Mouse (Mus musculus) heart, embryonic 14.5 days (tissue): ENCODE results near the gene Slc25a42. TPM values are rescaled to one million over a fixed set of nuclear protein-coding genes. Genes with fewer than 3 reads are reported as not detected.

Experiments used
- ATAC-seq: fragments of 200-750 bp; cut with Nextera tagmentation; 2 replicates; pipeline ENCODE4 v1.8.0; 2017; ENCODE audit warnings: low read depth, moderate TSS enrichment; ENCODE audit not compliant: insufficient number of reproducible peaks, insufficient read depth, low FRiP score
- H3K27ac ChIP-seq, 2 experiments: fragments of 200-500 bp in 1 of 2; fragments of 300-500 bp in 1 of 2; sonication (generic) in 1 of 2; replicated peaks in 1 of 2; 2 replicates each; pipeline ENCODE4 v1.5.1; 2012 to 2014; ENCODE audit warnings: low read depth in 2 of 2, low read length in 2 of 2, control low read depth in 1 of 2, mild to moderate bottlenecking in 1 of 2, mixed read lengths in 1 of 2; ENCODE audit not compliant: control insufficient read depth in 1 of 2, insufficient read depth in 1 of 2
- H3K27me3 ChIP-seq: fragments of 300-500 bp; sonication (generic); 2 replicates; pipeline ENCODE4 v1.6.1; 2014; ENCODE audit warnings: mild to moderate bottlenecking, low read length, control low read depth; ENCODE audit not compliant: control insufficient read depth, insufficient read depth
- H3K36me3 ChIP-seq: fragments of 300-500 bp; sonication (generic); 2 replicates; pipeline ENCODE4 v1.6.1; 2014; ENCODE audit warnings: mild to moderate bottlenecking, control low read depth, low read length, mixed read lengths; ENCODE audit not compliant: control insufficient read depth, insufficient read depth
- H3K4me1 ChIP-seq, 2 experiments: fragments of 200-500 bp in 1 of 2; fragments of 300-500 bp in 1 of 2; sonication (generic) in 1 of 2; 2 replicates each; pipeline ENCODE4 v1.6.1; 2012 to 2014; ENCODE audit warnings: low read length in 2 of 2, control low read depth in 1 of 2, mixed read lengths in 1 of 2; ENCODE audit not compliant: control insufficient read depth in 2 of 2, insufficient read depth in 2 of 2
- H3K4me2 ChIP-seq: fragments of 300-500 bp; sonication (generic); 2 replicates; pipeline ENCODE4 v1.6.1; 2014; ENCODE audit warnings: mild to moderate bottlenecking, low read length
- H3K4me3 ChIP-seq, 2 experiments: fragments of 200-500 bp in 1 of 2; fragments of 300-500 bp in 1 of 2; sonication (generic) in 1 of 2; 2 replicates each; pipeline ENCODE4 v1.5.1; 2012 to 2014; ENCODE audit warnings: low read length in 2 of 2, mild to moderate bottlenecking in 2 of 2, control low read depth in 1 of 2, low read depth in 1 of 2, moderate library complexity in 1 of 2; ENCODE audit not compliant: control insufficient read depth in 1 of 2, insufficient read depth in 1 of 2
- H3K9ac ChIP-seq: fragments of 300-500 bp; sonication (generic); 2 replicates; pipeline ENCODE4 v1.6.1; 2014; ENCODE audit warnings: mild to moderate bottlenecking, low read length
- H3K9me3 ChIP-seq: fragments of 300-500 bp; sonication (generic); 2 replicates; pipeline ENCODE4 v1.6.1; 2016; ENCODE audit warnings: low read length, control low read depth; ENCODE audit not compliant: control insufficient read depth
- WGBS: fragments of 180-500 bp; shearing (Covaris S2); extraction: QIAGEN DNeasy Blood & Tissue Kit; methylation state at CpG from one replicate; pipeline ENCODE4 v1.1.7; 2014; 5-methylcytosine and 5-hydroxymethylcytosine counted together
- polyA plus RNA-seq: library from polyadenylated mRNA; unstranded; fragments of >200 nt; fragmentation: Nextera tagmentation; extraction: Ambion mirVana; gene quantifications from 2 replicates; pipeline ENCODE4 v1.2.1, GENCODE M21; 2014

Slc25a42 gene
- polyA plus RNA-seq, 1 experiment from 2014 or later, result 7.1 TPM

GRCm38 (mm10) chr8:70240642-70241041 lies 28.5 kb upstream of the Slc25a42 start:
- Histone ChIP-seq H3K9ac (no peak overlapping the region), H3K4me1 (peaks cover 2 to 6% of the 10 kb centered on the region in 2 experiments; a peak in 3 of 4 replicates), H3K4me2 (no peak overlapping the region), H3K36me3 (peaks cover 91% of the 10 kb centered on the region), H3K4me3 (no peak overlapping the region), H3K27ac (no peak overlapping the region), H3K27me3 (no peaks in the 10 kb centered on the region), H3K9me3 (no peaks in the 10 kb centered on the region)
- WGBS, result 89% methylated on average over 5 of the region's 5 CpGs
- no peak for ATAC-seq

GRCm38 (mm10) chr8:70237842-70238241 lies 25.7 kb upstream of the Slc25a42 start:
- Histone ChIP-seq H3K36me3 (peaks cover 67% of the 10 kb centered on the region), H3K27me3 (no peaks in the 10 kb centered on the region), H3K9ac (no peak overlapping the region), H3K27ac (no peak overlapping the region), H3K4me2 (no peak overlapping the region), H3K4me1 (peaks cover 6 to 19% of the 10 kb centered on the region in 2 experiments), H3K9me3 (no peaks in the 10 kb centered on the region), H3K4me3 (no peak overlapping the region)
- 75% methylated on average over 2 of the region's 2 CpGs for WGBS
- no peak for ATAC-seq

GRCm38 (mm10) chr8:70234781-70235128 lies 22.6 kb upstream of the Slc25a42 start:
- ATAC-seq, result no peak
- Histone ChIP-seq H3K9ac (peak overlapping the region; percentile 88), H3K4me2 (peak overlapping the region; percentile 85), H3K9me3 (no peaks in the 10 kb centered on the region), H3K4me3 (peak overlapping the region; percentile 67 to 74), H3K4me1 (peaks cover 6 to 19% of the 10 kb centered on the region in 2 experiments), H3K27me3 (no peaks in the 10 kb centered on the region), H3K36me3 (peaks cover 51% of the 10 kb centered on the region), H3K27ac (peak overlapping the region; percentile 40 to 91)
- 1% methylated on average over 15 of the region's 15 CpGs for WGBS

- peak; percentile 95 for ATAC-seq
- under 1% methylated on average over 60 of the region's 67 CpGs for WGBS
- peaks cover 51% of the 10 kb centered on the region for H3K36me3 ChIP-seq
Observed at GRCm38 (mm10) chr8:70234080-70234780, 22.1 kb upstream of the Slc25a42 start, which contains the start of the genes Sugp2 and Armc6. Gene Sugp2 (plus strand): TSS chr8:70234226. Gene Armc6 (minus strand): TSS chr8:70234466.

GRCm38 (mm10) chr8:70233606-70234005 lies 21.5 kb upstream of the Slc25a42 start:
- ATAC-seq, result no peak
- WGBS, result 6% methylated on average over 13 of the region's 13 CpGs
- Histone ChIP-seq H3K4me3 (peak overlapping the region; percentile 67 to 74), H3K27ac (0 out of 4 replicates have a peak overlapping the region, but pooled peaks of 1 of the 2 experiments have one; percentile 91), H3K9me3 (no peaks in the 10 kb centered on the region), H3K36me3 (peaks cover 51% of the 10 kb centered on the region), H3K9ac (peak overlapping the region; percentile 88), H3K4me1 (peaks cover 6 to 19% of the 10 kb centered on the region in 2 experiments), H3K27me3 (no peaks in the 10 kb centered on the region), H3K4me2 (peak overlapping the region; percentile 96)

More at GRCm38 (mm10) chr8:70234080-70234780, 22.1 kb upstream of the Slc25a42 start, which contains the start of the genes Sugp2 and Armc6:
- peak within 1 kb of the TSS; percentile 67 to 74 for H3K4me3 ChIP-seq
- peak within 1 kb of the TSS; percentile 96 for H3K4me2 ChIP-seq
- H3K9ac ChIP-seq, result peak within 1 kb of the TSS; percentile 88
- H3K27ac ChIP-seq, result peak within 1 kb of the TSS; percentile 90 to 91
- H3K4me1 ChIP-seq, result peaks cover 6 to 19% of the 10 kb centered on the region in 2 experiments
- H3K27me3 ChIP-seq, result no peaks in the 10 kb centered on the region
- H3K9me3 ChIP-seq, result no peaks in the 10 kb centered on the region

- Histone ChIP-seq H3K4me3 (no peak overlapping the region), H3K36me3 (peaks cover 40% of the 10 kb centered on the region), H3K9ac (no peak overlapping the region), H3K9me3 (no peaks in the 10 kb centered on the region), H3K27ac (no peak overlapping the region), H3K4me2 (no peak overlapping the region), H3K27me3 (no peaks in the 10 kb centered on the region), H3K4me1 (peaks cover 4 to 15% of the 10 kb centered on the region in 2 experiments)
- ATAC-seq, result no peak
- 91% methylated on average over 9 of the region's 9 CpGs for WGBS
Observed at GRCm38 (mm10) chr8:70230837-70231236, 18.7 kb upstream of the Slc25a42 start.

- Histone ChIP-seq H3K36me3 (peaks cover 59% of the 10 kb centered on the region), H3K9ac (no peak overlapping the region), H3K9me3 (no peaks in the 10 kb centered on the region), H3K4me3 (no peak overlapping the region), H3K27ac (no peak overlapping the region), H3K4me1 (no peaks in the 10 kb centered on the region), H3K27me3 (no peaks in the 10 kb centered on the region), H3K4me2 (no peak overlapping the region)
- 73% methylated on average over 4 of the region's 4 CpGs for WGBS
- ATAC-seq, result no peak
Observed at GRCm38 (mm10) chr8:70227997-70228396, 15.9 kb upstream of the Slc25a42 start.
